Mouse (Mus musculus) thymus, adult 2 months (tissue): ENCODE measurements at regions not wholly inside any gene's neighbourhood (a gene's known extent, or its start where the extent isn't known, plus 50 kb on each side); places are given as distances from the start of the nearest gene placed in this dataset.

Experiments
- CTCF ChIP-seq: fragments of 200-500 bp; IDR thresholded peaks from 2 replicates; pipeline ENCODE4 v1.5.1; 2012; ENCODE audit warnings: mild to moderate bottlenecking, control low read depth, low read length, moderate library complexity, borderline replicate concordance; ENCODE audit not compliant: control insufficient read depth, poor library complexity, insufficient read depth; ENCODE audit errors: extremely low read depth
- POLR2A ChIP-seq: fragments of 200-500 bp; IDR thresholded peaks from 2 replicates; pipeline ENCODE4 v1.6.1; 2012; ENCODE audit warnings: mild to moderate bottlenecking, low read length, control low read depth, moderate library complexity; ENCODE audit not compliant: control insufficient read depth, poor library complexity, insufficient read depth; ENCODE audit errors: extremely low read depth

- TF ChIP-seq CTCF (no peak), POLR2A (no peak)
Observed at GRCm38 (mm10) chr13:15867046-15867561, 144.5 kb upstream of the Inhba start.
